Comparison of ENCODE assay signal across 9 mouse cellular contexts in genomic region chr1:192790442-192790841, GRCm38 (mm10). TPM values are rescaled to one million over a fixed set of nuclear protein-coding genes. Genes with fewer than 3 reads are reported as not detected.
DNase-seq lines count a peak whose midpoint lies in the region; ATAC-seq lines count a peak whose summit lies in the region.
"Had no signal": no experiment of that assay in that cellular context is flagged by ENCODE, and none has a peak within 500 bp of the region (broad histone marks: within the 10 kb centered on the region; RNA-seq: fewer than 3 reads in every experiment).

No protein-coding gene starts in this region.

- H3K27ac ChIP-seq in kidney, embryonic 15.5 days = peak overlapping the region; percentile 93
- no peak overlapping the region for H3K27ac ChIP-seq in kidney, embryonic 14.5 days (ENCODE audit: low read depth, low read length)
- H3K27ac ChIP-seq in embryonic facial prominence, embryonic 12.5 days = peak overlapping the region; percentile 89

- H3K36me3 ChIP-seq in kidney, embryonic 15.5 days = no peaks in the 10 kb centered on the region
- H3K36me3 ChIP-seq in kidney, embryonic 14.5 days (ENCODE audit: control insufficient read depth, insufficient read depth, low read length) = no peaks in the 10 kb centered on the region
- no peaks in the 10 kb centered on the region for H3K36me3 ChIP-seq in embryonic facial prominence, embryonic 12.5 days

- H3K4me2 ChIP-seq in kidney, embryonic 15.5 days = no peak overlapping the region
- no peak overlapping the region for H3K4me2 ChIP-seq in kidney, embryonic 14.5 days (replicated peaks; ENCODE audit: low read depth, low read length)
- no peak overlapping the region for H3K4me2 ChIP-seq in embryonic facial prominence, embryonic 12.5 days (replicated peaks)

- H3K4me1 ChIP-seq in kidney, embryonic 15.5 days = peaks cover 53% of the 10 kb centered on the region
- peaks cover 20% of the 10 kb centered on the region; the same call in 1 of the 2 replicates for H3K4me1 ChIP-seq in kidney, embryonic 14.5 days (ENCODE audit: control insufficient read depth, insufficient read depth, low read length)
- H3K4me1 ChIP-seq in embryonic facial prominence, embryonic 12.5 days = peaks cover 67% of the 10 kb centered on the region

- intact Hi-C loops in heart, postnatal 36 days (cut with DNase I) = no loop called here

- H3K9me3 ChIP-seq in kidney, embryonic 15.5 days (replicated peaks) = 0 out of 2 replicates have a peak, but pooled peaks cover 3% of the 10 kb centered on the region
- no peaks in the 10 kb centered on the region for H3K9me3 ChIP-seq in kidney, embryonic 14.5 days (ENCODE audit: control insufficient read depth, low read length)
- H3K9me3 ChIP-seq in embryonic facial prominence, embryonic 12.5 days = no peaks in the 10 kb centered on the region

- ATAC-seq in kidney, embryonic 15.5 days (replicated peaks; ENCODE audit: low FRiP score) = no peak
- ATAC-seq in kidney, embryonic 14.5 days (ENCODE audit: low FRiP score, low TSS enrichment) = no peak
- no peak for ATAC-seq in embryonic facial prominence, embryonic 12.5 days (ENCODE audit: insufficient number of reproducible peaks, insufficient read depth, low FRiP score, low TSS enrichment)
- ATAC-seq in megakaryocyte, adult 5-6 weeks (ENCODE audit: poor library complexity, severe bottlenecking) = peak; percentile 41

- no peak overlapping the region for H3K4me3 ChIP-seq in kidney, embryonic 15.5 days (replicated peaks)
- H3K4me3 ChIP-seq in kidney, embryonic 14.5 days (ENCODE audit: low read length) = no peak overlapping the region
- no peak overlapping the region for H3K4me3 ChIP-seq in embryonic facial prominence, embryonic 12.5 days
- H3K4me3 ChIP-seq: erythroblast, embryonic 14.5 days had no signal

- 87% methylated on average over 4 of the region's 4 CpGs for WGBS in kidney, embryonic 15.5 days
- 86% methylated on average over 4 of the region's 4 CpGs for WGBS in kidney, embryonic 14.5 days
- WGBS in embryonic facial prominence, embryonic 12.5 days = 70% methylated on average over 4 of the region's 4 CpGs

- DNase-seq in ES-CJ7 (ENCODE audit: low read depth, low spot score) = peak; percentile 65
- DNase-seq in spleen, postnatal 36 days (ENCODE audit: low spot score in 2 of 2) = no peak
- no peak for DNase-seq in heart, postnatal 36 days
- DNase-seq in Muller cell, postnatal 12 days (ENCODE audit: inconsistent ontology term) = no peak

- H3K9ac ChIP-seq in kidney, embryonic 15.5 days = no peak overlapping the region
- H3K9ac ChIP-seq in kidney, embryonic 14.5 days (ENCODE audit: low read depth, low read length) = no peak overlapping the region
- no peak overlapping the region for H3K9ac ChIP-seq in embryonic facial prominence, embryonic 12.5 days

- no peaks in the 10 kb centered on the region for H3K27me3 ChIP-seq in kidney, embryonic 15.5 days
- no peaks in the 10 kb centered on the region for H3K27me3 ChIP-seq in kidney, embryonic 14.5 days (ENCODE audit: control insufficient read depth, insufficient read depth, low read length)
- no peaks in the 10 kb centered on the region for H3K27me3 ChIP-seq in embryonic facial prominence, embryonic 12.5 days

RNA-seq across cellular contexts. Expression of gene Hhat, which starts 19.4 kb away (rescaled TPM):
- polyA plus RNA-seq in kidney, embryonic 15.5 days (2015; fragmentation: Nextera tagmentation; extraction: Ambion mirVana) = 13.7 and 15.4 TPM in 2 replicates
- 11.4 and 16.5 TPM in 2 replicates for polyA plus RNA-seq in kidney, embryonic 14.5 days (2014; fragmentation: Nextera tagmentation; extraction: Ambion mirVana)
- 8.9 and 10.4 TPM in 2 replicates for polyA plus RNA-seq in embryonic facial prominence, embryonic 12.5 days (2016; fragmentation: Nextera tagmentation; extraction: Ambion mirVana)
- 1.1 TPM in 2 replicates for total RNA-seq in megakaryocyte, adult 5-6 weeks (2015)
- 0.99 and 2.6 TPM in 2 replicates for total RNA-seq in megakaryocyte, adult 5-6 weeks (2017)
- 1 to 10 TPM; 2.1 to 2.4 TPM for total RNA-seq in heart, postnatal 36 days (2021)
- polyA plus RNA-seq: erythroblast, embryonic 14.5 days had no signal
